Mouse (Mus musculus) macrophage (primary cell): Measurements from ENCODE around the gene Tnks2. TPM values are rescaled to one million over a fixed set of nuclear protein-coding genes. Genes with fewer than 3 reads are reported as not detected.
"Not testable (repeated sequence)": the region's sequence is repeated elsewhere in the genome, so short reads cannot be mapped to it uniquely, and the experiment has no call there.

Experiments
- H3K27ac ChIP-seq: fragments of 350-480 bp; formaldehyde crosslinking; 2 replicates; pipeline ENCODE4 v1.9.0; 2021
- H3K36me3 ChIP-seq: fragments of 350-480 bp; formaldehyde crosslinking; 2 replicates; pipeline ENCODE4 v1.9.0; 2021; ENCODE audit errors: inconsistent target
- H3K4me3 ChIP-seq: fragments of 350-480 bp; formaldehyde crosslinking; 2 replicates; pipeline ENCODE4 v1.9.0; 2021; ENCODE audit errors: inconsistent target
- H3K79me2 ChIP-seq: fragments of 350-480 bp; formaldehyde crosslinking; 2 replicates; pipeline ENCODE4 v1.9.0; 2021; ENCODE audit errors: inconsistent target
- WGBS: methylation state at CpG from one replicate; pipeline ENCODE4 v1.1.7; 2026; ENCODE audit warnings: inconsistent platforms; ENCODE audit not compliant: missing documents; 5-methylcytosine and 5-hydroxymethylcytosine counted together
- polyA plus RNA-seq: library from polyadenylated mRNA; stranded (reverse); fragments of 250-400 nt; gene quantifications from 3 replicates; pipeline ENCODE4 v1.2.4, GENCODE M21; 2018; ENCODE audit warnings: inconsistent platforms

Tnks2 gene
- polyA plus RNA-seq, 1 experiment from 2014 or later: 62.1 TPM

GRCm38 (mm10) chr19:36845924-36846323, 11.9 kb downstream of the Tnks2 start:
- WGBS: 99% methylated on average over 5 of the region's 5 CpGs
- H3K27ac ChIP-seq: no peak overlapping the region
- H3K79me2 ChIP-seq: peaks cover 88% of the 10 kb centered on the region
- H3K36me3 ChIP-seq: peaks cover 53% of the 10 kb centered on the region; the same call in 1 of the 2 replicates
- H3K4me3 ChIP-seq: no peak overlapping the region

GRCm38 (mm10) chr19:36853831-36854230, 19.8 kb downstream of the Tnks2 start:
- H3K36me3 ChIP-seq: peaks cover 39% of the 10 kb centered on the region

GRCm38 (mm10) chr19:36857851-36858250, 23.8 kb downstream of the Tnks2 start:
- Histone ChIP-seq H3K27ac (no peak overlapping the region), H3K36me3 (peaks cover 71% of the 10 kb centered on the region), H3K79me2 (no peaks in the 10 kb centered on the region), H3K4me3 (no peak overlapping the region)
- WGBS: 97% methylated on average over 9 of the region's 9 CpGs

More at GRCm38 (mm10) chr19:36853831-36854230, 19.8 kb downstream of the Tnks2 start:
- Histone ChIP-seq H3K79me2 (peaks cover 9% of the 10 kb centered on the region; the same call in 1 of the 2 replicates), H3K4me3 (no peak overlapping the region), H3K27ac (peak overlapping the region; percentile 28)
- WGBS: 93% methylated on average over 2 of the region's 2 CpGs

GRCm38 (mm10) chr19:36860393-36860792, 26.4 kb downstream of the Tnks2 start:
- 98% methylated on average over 5 of the region's 5 CpGs for WGBS
- H3K79me2 ChIP-seq: no peaks in the 10 kb centered on the region
- H3K27ac ChIP-seq: no peak overlapping the region
- peaks cover 76% of the 10 kb centered on the region for H3K36me3 ChIP-seq
- no peak overlapping the region for H3K4me3 ChIP-seq

GRCm38 (mm10) chr19:36865905-36866304, 31.9 kb downstream of the Tnks2 start:
- peaks cover 78% of the 10 kb centered on the region for H3K36me3 ChIP-seq

GRCm38 (mm10) chr19:36867416-36867815, 33.4 kb downstream of the Tnks2 start:
- peaks cover 72% of the 10 kb centered on the region for H3K36me3 ChIP-seq
- 93% methylated on average over 8 of the region's 8 CpGs for WGBS
- no peaks in the 10 kb centered on the region for H3K79me2 ChIP-seq
- H3K27ac ChIP-seq: no peak overlapping the region
- H3K4me3 ChIP-seq: no peak overlapping the region

More at GRCm38 (mm10) chr19:36865905-36866304, 31.9 kb downstream of the Tnks2 start:
- Histone ChIP-seq H3K27ac (no peak overlapping the region), H3K4me3 (no peak overlapping the region), H3K79me2 (no peaks in the 10 kb centered on the region)
- WGBS: 95% methylated on average over 5 of the region's 5 CpGs

GRCm38 (mm10) chr19:36868675-36869074, 34.6 kb downstream of the Tnks2 start:
- 78% methylated on average over 3 of the region's 3 CpGs for whole genome bisulfite sequencing
- H3K79me2 ChIP-seq, H3K4me3 ChIP-seq, H3K27ac ChIP-seq: not testable (repeated sequence)
- H3K36me3 ChIP-seq: peaks cover 72% of the 10 kb centered on the region

- WGBS: 87% methylated on average over 2 of the region's 2 CpGs
These were observed 40.6 kb downstream of the Tnks2 start for GRCm38 (mm10) chr19:36874651-36875050.

GRCm38 (mm10) chr19:36877329-36877728, 43.3 kb downstream of the Tnks2 start:
- H3K36me3 ChIP-seq: peaks cover 95% of the 10 kb centered on the region
- no peak overlapping the region for H3K27ac ChIP-seq
- H3K4me3 ChIP-seq: no peak overlapping the region
- no peaks in the 10 kb centered on the region for H3K79me2 ChIP-seq

More at GRCm38 (mm10) chr19:36874651-36875050, 40.6 kb downstream of the Tnks2 start:
- no peak overlapping the region for H3K27ac ChIP-seq
- H3K4me3 ChIP-seq: no peak overlapping the region
- peaks cover 83% of the 10 kb centered on the region for H3K36me3 ChIP-seq
- H3K79me2 ChIP-seq: no peaks in the 10 kb centered on the region

GRCm38 (mm10) chr19:36878743-36879495, 44.9 kb downstream of the Tnks2 start:
- H3K4me3 ChIP-seq: no peak overlapping the region

GRCm38 (mm10) chr19:36883119-36883518, 49.1 kb downstream of the Tnks2 start:
- peaks cover 93% of the 10 kb centered on the region for H3K36me3 ChIP-seq
- no peaks in the 10 kb centered on the region for H3K79me2 ChIP-seq
- no peak overlapping the region for H3K27ac ChIP-seq
- WGBS: 95% methylated on average over 6 of the region's 6 CpGs
- H3K4me3 ChIP-seq: no peak overlapping the region

More at GRCm38 (mm10) chr19:36878743-36879495, 44.9 kb downstream of the Tnks2 start:
- H3K79me2 ChIP-seq: no peaks in the 10 kb centered on the region
- H3K36me3 ChIP-seq: peaks cover 94% of the 10 kb centered on the region
- no peak overlapping the region for H3K27ac ChIP-seq
- WGBS: 94% methylated on average over 9 of the region's 11 CpGs

GRCm38 (mm10) chr19:36886316-36886715, 52.3 kb downstream of the Tnks2 start:
- Histone ChIP-seq H3K36me3 (peaks cover 92% of the 10 kb centered on the region), H3K27ac (no peak overlapping the region), H3K79me2 (no peaks in the 10 kb centered on the region), H3K4me3 (no peak overlapping the region)
- WGBS: 86% methylated on average over 2 of the region's 2 CpGs

GRCm38 (mm10) chr19:36887706-36888105, 53.7 kb downstream of the Tnks2 start:
- WGBS: 85% methylated on average over 3 of the region's 3 CpGs
- Histone ChIP-seq H3K36me3 (peaks cover 89% of the 10 kb centered on the region), H3K79me2 (no peaks in the 10 kb centered on the region), H3K27ac (no peak overlapping the region), H3K4me3 (no peak overlapping the region)

- H3K36me3 ChIP-seq: peaks cover 65% of the 10 kb centered on the region
- WGBS: 95% methylated on average over 3 of the region's 3 CpGs
- no peaks in the 10 kb centered on the region for H3K79me2 ChIP-seq
- H3K27ac ChIP-seq: no peak overlapping the region
- no peak overlapping the region for H3K4me3 ChIP-seq
These were observed 57.7 kb downstream of the Tnks2 start for GRCm38 (mm10) chr19:36891746-36892145.

GRCm38 (mm10) chr19:36896791-36897569, 62.9 kb downstream of the Tnks2 start:
- H3K4me3 ChIP-seq: no peak overlapping the region
- H3K27ac ChIP-seq: no peak overlapping the region
- 77% methylated on average over 10 of the region's 10 CpGs for WGBS
- no peaks in the 10 kb centered on the region for H3K79me2 ChIP-seq
- H3K36me3 ChIP-seq: peaks cover 17% of the 10 kb centered on the region; the same call in 1 of the 2 replicates
